Mouse (Mus musculus): Measurements from ENCODE around the gene Gm9049.
"Not testable (repeated sequence)": the region's sequence is repeated elsewhere in the genome, so short reads cannot be mapped to it uniquely, and the experiment has no call there.

Gene Gm9049

DNA sequence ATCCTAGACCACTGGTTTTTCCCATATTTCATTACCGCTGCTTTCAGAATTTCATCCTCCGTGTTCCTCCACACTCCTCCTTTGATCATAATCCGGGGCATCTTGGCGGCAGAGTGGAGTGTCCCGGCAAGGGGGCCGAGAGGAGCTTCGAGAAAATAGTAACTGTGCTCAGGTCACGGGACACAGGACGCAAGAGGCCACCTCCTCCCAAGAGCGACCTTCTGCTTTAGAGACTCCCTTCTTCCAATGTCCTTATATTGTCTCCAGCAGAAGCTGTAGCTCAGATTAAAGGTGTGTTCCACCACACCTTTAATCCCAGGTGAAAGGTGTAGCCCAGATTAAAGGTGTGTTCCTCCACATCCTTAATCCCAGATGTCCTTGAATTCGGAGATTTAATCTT is at the start of gene Gm9049:
Gene Gm9049 (minus strand): TSS at position 101 of the 400 bp plus-strand sequence.
- in situ Hi-C loops (cut with MboI, MseI): not testable (repeated sequence)

DNA sequence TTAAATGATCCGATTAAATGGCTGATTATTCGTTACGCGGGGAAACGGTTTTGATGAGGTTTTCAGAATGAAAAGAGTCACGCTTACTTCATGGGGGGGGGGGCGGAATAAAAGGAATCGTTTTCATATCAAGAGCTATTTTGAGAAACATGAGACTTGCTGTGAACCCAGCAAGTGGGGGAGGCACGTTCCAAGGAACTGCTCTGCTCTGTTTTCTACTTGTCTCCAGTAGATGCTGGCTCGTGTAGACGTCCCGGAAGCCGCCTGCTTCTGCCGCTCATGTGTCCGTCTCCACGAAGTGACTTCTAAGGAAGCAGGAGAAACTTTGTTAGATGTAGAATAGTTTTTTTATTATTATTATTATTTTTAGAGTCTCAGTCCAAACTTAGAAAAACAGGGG is 46.0 kb upstream of the Gm9049 start:
- in situ Hi-C loops (cut with MboI, MseI): no loop called here

DNA sequence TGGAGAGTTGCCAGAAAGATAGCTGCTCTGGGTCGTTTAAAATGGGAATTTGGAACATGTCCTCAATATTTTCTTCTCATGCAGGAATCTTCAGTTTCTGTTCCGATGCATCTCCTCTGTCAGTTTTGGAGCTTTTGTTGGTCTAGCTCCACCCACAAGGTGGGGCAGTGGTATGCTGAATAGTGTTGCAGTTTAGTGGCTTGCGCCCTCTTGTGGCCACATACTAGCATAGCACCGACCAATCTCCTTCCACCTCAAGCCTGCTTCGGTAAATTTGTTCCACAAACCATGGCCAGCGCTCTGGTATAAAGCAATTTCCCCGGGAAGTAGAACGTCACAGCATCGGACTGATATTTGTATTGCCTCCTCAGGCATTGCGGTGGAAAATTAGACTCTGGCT is 16.5 kb upstream of the Gm9049 start:
- in situ Hi-C loops (cut with MboI, MseI): loop anchor here (5.0 kb wide), 2 partner anchors 177 to 213 kb away; no protein-coding TSS in a partner anchor

DNA sequence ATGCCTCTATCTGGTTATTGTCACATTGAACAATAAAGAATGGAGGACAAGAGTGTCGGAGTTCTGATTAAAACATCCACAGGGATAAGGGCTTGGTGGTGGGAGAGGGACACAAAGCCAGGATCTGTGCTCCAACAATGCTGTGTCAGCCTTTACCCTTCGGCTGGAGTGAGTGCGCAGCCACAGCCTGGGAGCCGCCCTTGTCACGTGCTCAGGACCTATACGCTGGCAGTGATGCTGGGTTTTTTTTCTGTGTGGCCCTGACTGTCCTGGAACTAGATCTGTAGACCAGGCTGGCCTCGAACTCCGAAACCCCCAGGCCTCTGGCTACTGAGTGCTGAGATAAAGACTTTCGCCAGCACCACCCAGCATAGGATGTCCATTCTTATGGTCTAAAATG is 15.6 kb upstream of the Gm9049 start:
- in situ Hi-C loops (cut with MboI, MseI): no loop called here

DNA sequence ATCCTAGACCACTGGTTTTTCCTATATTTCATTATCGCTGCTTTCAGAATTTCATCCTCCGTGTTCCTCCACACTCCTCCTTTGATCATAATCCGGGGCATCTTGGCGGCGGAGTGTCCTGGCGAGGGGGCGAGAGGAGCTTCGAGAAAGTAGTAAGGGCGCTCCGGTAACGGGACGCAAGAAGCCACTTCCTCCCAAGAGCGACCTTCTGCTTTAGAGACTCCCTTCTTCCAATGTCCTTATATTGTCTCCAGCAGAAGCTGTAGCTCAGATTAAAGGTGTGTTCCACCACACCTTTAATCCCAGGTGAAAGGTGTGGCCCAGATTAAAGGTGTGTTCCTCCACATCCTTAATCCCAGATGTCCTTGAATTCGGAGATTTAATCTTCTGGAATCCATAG is 5.3 kb downstream of the Gm9049 start, which contains the start of gene Gm9048:
Gene Gm9048 (minus strand): TSS at position 101 of the 400 bp plus-strand sequence.
- in situ Hi-C loops (cut with MboI, MseI): loop anchor here (25.0 kb wide), 1 partner anchor 1486 kb away; no protein-coding TSS in a partner anchor

DNA sequence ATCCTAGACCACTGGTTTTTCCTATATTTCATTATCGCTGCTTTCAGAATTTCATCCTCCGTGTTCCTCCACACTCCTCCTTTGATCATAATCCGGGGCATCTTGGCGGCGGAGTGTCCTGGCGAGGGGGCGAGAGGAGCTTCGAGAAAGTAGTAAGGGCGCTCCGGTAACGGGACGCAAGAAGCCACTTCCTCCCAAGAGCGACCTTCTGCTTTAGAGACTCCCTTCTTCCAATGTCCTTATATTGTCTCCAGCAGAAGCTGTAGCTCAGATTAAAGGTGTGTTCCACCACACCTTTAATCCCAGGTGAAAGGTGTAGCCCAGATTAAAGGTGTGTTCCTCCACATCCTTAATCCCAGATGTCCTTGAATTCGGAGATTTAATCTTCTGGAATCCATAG is 10.8 kb downstream of the Gm9049 start, which contains the start of gene Gm9046:
Gene Gm9046 (minus strand): TSS at position 101 of the 400 bp plus-strand sequence.
- in situ Hi-C loops (cut with MboI, MseI): loop anchor here (25.0 kb wide), 1 partner anchor 1481 kb away; no protein-coding TSS in a partner anchor

DNA sequence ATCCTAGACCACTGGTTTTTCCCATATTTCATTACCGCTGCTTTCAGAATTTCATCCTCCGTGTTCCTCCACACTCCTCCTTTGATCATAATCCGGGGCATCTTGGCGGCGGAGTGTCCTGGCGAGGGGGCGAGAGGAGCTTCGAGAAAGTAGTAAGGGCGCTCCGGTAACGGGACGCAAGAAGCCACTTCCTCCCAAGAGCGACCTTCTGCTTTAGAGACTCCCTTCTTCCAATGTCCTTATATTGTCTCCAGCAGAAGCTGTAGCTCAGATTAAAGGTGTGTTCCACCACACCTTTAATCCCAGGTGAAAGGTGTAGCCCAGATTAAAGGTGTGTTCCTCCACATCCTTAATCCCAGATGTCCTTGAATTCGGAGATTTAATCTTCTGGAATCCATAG is 16.2 kb downstream of the Gm9049 start, which contains the start of gene Gm9045:
Gene Gm9045 (minus strand): TSS at position 101 of the 400 bp plus-strand sequence.
- in situ Hi-C loops (cut with MboI, MseI): loop anchor here (5.0 to 25.0 kb wide), 2 partner anchors 90 to 1475 kb away; no protein-coding TSS in a partner anchor

DNA sequence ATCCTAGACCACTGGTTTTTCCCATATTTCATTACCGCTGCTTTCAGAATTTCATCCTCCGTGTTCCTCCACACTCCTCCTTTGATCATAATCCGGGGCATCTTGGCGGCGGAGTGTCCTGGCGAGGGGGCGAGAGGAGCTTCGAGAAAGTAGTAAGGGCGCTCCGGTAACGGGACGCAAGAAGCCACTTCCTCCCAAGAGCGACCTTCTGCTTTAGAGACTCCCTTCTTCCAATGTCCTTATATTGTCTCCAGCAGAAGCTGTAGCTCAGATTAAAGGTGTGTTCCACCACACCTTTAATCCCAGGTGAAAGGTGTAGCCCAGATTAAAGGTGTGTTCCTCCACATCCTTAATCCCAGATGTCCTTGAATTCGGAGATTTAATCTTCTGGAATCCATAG is 21.6 kb downstream of the Gm9049 start, which contains the start of gene Gm9044:
Gene Gm9044 (minus strand): TSS at position 101 of the 400 bp plus-strand sequence.
- in situ Hi-C loops (cut with MboI, MseI): loop anchor here (25.0 kb wide), 1 partner anchor 1470 kb away; no protein-coding TSS in a partner anchor

DNA sequence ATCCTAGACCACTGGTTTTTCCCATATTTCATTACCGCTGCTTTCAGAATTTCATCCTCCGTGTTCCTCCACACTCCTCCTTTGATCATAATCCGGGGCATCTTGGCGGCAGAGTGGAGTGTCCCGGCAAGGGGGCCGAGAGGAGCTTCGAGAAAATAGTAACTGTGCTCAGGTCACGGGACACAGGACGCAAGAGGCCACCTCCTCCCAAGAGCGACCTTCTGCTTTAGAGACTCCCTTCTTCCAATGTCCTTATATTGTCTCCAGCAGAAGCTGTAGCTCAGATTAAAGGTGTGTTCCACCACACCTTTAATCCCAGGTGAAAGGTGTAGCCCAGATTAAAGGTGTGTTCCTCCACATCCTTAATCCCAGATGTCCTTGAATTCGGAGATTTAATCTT is 27.0 kb downstream of the Gm9049 start, which contains the start of gene Gm9040:
Gene Gm9040 (minus strand): TSS at position 101 of the 400 bp plus-strand sequence.
- in situ Hi-C loops (cut with MboI, MseI): loop anchor here (25.0 kb wide), 1 partner anchor 1465 kb away; no protein-coding TSS in a partner anchor

DNA sequence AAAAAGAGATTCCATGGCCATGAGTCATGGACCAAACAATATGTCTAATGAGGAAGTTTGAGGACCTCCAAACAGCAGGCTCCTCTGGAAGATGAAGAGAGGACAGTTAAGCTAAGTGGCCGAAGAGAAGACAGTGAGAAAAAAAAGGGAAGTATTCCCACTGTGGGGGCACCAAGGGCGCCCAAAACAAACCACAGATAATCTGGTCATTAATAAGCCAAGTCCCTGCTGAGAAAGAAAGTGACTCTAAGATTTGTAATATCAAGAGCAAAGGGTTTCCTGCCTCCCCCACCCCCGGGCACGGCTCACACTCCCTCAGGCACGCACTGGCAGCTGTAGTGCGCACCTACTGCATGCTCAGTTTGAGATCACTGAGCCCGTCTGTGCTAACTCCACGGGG is 34.9 kb downstream of the Gm9049 start:
- in situ Hi-C loops (cut with MboI, MseI): no loop called here

DNA sequence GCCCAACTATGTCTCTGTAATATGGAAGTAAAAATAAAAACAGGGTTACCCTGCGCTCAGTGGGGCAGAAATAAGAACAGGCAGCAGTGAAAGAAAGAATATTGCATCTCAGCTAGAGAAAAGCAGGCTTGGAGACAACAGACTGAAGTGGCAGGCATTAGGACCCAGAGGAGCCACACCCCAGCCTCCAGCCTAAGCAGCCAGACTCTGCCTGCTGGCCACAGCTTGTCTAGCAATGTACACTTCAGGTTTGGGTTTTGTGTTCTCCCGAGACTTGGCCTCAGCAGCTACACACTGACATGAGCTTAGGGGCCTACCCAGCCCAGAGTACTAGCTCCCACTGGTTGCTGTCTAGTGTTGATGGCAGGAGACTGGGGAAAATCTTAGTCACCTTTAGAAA is 51.8 kb downstream of the Gm9049 start:
- in situ Hi-C loops (cut with MboI, MseI): not testable (repeated sequence)
